Mouse (Mus musculus): Measurements from ENCODE around the gene Bfsp2. TPM values are rescaled to one million over a fixed set of nuclear protein-coding genes. Genes with fewer than 3 reads are reported as not detected.

Bfsp2 gene
- polyA plus RNA-seq (2015; fragmentation: Nextera tagmentation; extraction: Ambion mirVana) = 0.61 and 0.96 TPM in 2 replicates

DNA sequence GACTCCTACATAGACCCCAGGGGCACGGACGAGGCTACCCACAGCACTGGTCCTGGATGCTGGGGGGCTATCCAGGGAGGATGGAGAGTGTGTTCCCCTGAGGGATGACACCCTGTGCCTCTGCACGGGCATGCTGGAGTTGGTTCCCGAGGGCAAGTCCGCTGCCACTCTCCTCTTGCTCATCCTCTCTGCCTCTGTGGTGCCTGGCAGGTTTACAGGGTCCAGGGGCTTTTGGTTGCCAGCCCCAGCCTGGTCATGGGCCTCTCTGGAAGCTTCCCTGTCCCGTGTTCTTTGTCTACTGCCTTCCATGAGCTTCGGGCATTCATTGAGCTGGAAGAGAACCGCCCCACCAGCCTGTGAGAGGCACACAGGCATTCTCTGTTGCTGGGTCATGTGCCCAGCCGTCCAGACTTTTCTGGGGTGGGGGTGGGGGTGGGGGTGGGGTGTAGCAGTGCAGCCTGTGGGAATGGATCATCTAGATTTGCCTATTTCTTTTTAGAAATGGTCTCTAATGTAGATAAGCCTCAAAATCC, at the start of gene Bfsp2:
Bfsp2 (minus strand) TSS at position 377 of the 533 bp plus-strand sequence.
- no peak within 1 kb of the TSS for H3K4me2 ChIP-seq (ENCODE audit: low read length)
- ATAC-seq (replicated peaks; ENCODE audit: low FRiP score, low read depth) (no peak), DNase-seq (ENCODE audit: low spot score) (no peak)
- H3K4me1 ChIP-seq (replicated peaks; ENCODE audit: insufficient read depth, low read length) = 0 out of 2 replicates have a peak, but pooled peaks cover 6% of the 10 kb centered on the region
- no peaks in the 10 kb centered on the region for H3K27me3 ChIP-seq (ENCODE audit: insufficient read depth, low read length)
- H3K9me3 ChIP-seq (replicated peaks; ENCODE audit: low read length) = no peaks in the 10 kb centered on the region
- 78% methylated on average over 9 of the region's 9 CpGs for WGBS
- TF ChIP-seq CTCF (IDR thresholded peaks at IDR 0.05; ENCODE audit: low read depth) = no peak
- H3K9ac ChIP-seq (ENCODE audit: low read depth, low read length) = no peak within 1 kb of the TSS
- no peak within 1 kb of the TSS for H3K4me3 ChIP-seq (replicated peaks; ENCODE audit: low read depth, low read length)
- no peak within 1 kb of the TSS for H3K27ac ChIP-seq
- no peaks in the 10 kb centered on the region for H3K36me3 ChIP-seq (ENCODE audit: insufficient read depth, low read length)

- H3K27ac ChIP-seq = no peak overlapping the region
- no peak overlapping the region for H3K4me3 ChIP-seq (replicated peaks; ENCODE audit: low read depth, low read length)
- 13% methylated on average over 10 of the region's 10 CpGs for WGBS
- no peak overlapping the region for H3K9ac ChIP-seq (ENCODE audit: low read depth, low read length)
- no peaks in the 10 kb centered on the region for H3K27me3 ChIP-seq (ENCODE audit: insufficient read depth, low read length)
- TF ChIP-seq CTCF (IDR thresholded peaks at IDR 0.05; ENCODE audit: low read depth) = no peak
- no peaks in the 10 kb centered on the region for H3K36me3 ChIP-seq (ENCODE audit: insufficient read depth, low read length)
- no peak overlapping the region for H3K4me2 ChIP-seq (ENCODE audit: low read length)
- DNase-seq (ENCODE audit: low spot score) (no peak), ATAC-seq (replicated peaks; ENCODE audit: low FRiP score, low read depth) (0 out of 2 replicates have a peak, but pooled peaks have one; percentile 12)
- H3K4me1 ChIP-seq (replicated peaks; ENCODE audit: insufficient read depth, low read length) = no peaks in the 10 kb centered on the region
- H3K9me3 ChIP-seq (replicated peaks; ENCODE audit: low read length) = no peaks in the 10 kb centered on the region
These were observed 44.9 kb upstream of the Bfsp2 start for GRCm38 (mm10) chr9:103525041-103525537.

DNA sequence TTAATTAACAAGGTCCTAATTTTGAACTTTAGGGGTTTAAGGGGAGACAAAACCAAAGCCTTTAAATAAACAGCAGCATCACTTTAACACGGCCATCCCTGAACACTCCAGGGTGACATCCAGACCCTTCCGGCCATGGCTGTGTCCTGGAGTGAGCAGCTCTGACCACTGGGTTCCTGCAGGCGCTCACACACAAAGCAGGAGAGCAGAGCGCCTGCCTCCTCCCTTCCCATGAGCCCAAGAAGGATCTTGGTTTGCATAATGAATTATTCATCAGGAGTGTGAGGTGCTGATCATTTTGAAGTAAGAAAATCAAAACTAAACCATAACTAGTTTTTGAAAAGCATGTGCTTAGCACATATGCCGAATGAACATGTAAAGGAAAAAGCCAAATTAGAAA, 44.4 kb upstream of the Bfsp2 start:
- DNase-seq (ENCODE audit: low spot score) (no peak), ATAC-seq (replicated peaks; ENCODE audit: low FRiP score, low read depth) (no peak)
- no peak overlapping the region for H3K27ac ChIP-seq
- no peak for TF ChIP-seq CTCF (IDR thresholded peaks at IDR 0.05; ENCODE audit: low read depth)
- no peaks in the 10 kb centered on the region for H3K9me3 ChIP-seq (replicated peaks; ENCODE audit: low read length)
- no peak overlapping the region for H3K4me3 ChIP-seq (replicated peaks; ENCODE audit: low read depth, low read length)
- no peak overlapping the region for H3K4me2 ChIP-seq (ENCODE audit: low read length)
- 42% methylated on average over 5 of the region's 5 CpGs for WGBS
- no peaks in the 10 kb centered on the region for H3K36me3 ChIP-seq (ENCODE audit: insufficient read depth, low read length)
- no peaks in the 10 kb centered on the region for H3K27me3 ChIP-seq (ENCODE audit: insufficient read depth, low read length)
- no peaks in the 10 kb centered on the region for H3K4me1 ChIP-seq (replicated peaks; ENCODE audit: insufficient read depth, low read length)
- H3K9ac ChIP-seq (ENCODE audit: low read depth, low read length) = no peak overlapping the region

- WGBS = 62% methylated on average over 7 of the region's 7 CpGs
- Histone ChIP-seq H3K4me1 (replicated peaks; ENCODE audit: insufficient read depth, low read length) (no peaks in the 10 kb centered on the region), H3K36me3 (ENCODE audit: insufficient read depth, low read length) (no peaks in the 10 kb centered on the region), H3K4me3 (replicated peaks; ENCODE audit: low read depth, low read length) (no peak overlapping the region), H3K9me3 (replicated peaks; ENCODE audit: low read length) (no peaks in the 10 kb centered on the region), H3K4me2 (ENCODE audit: low read length) (no peak overlapping the region), H3K27ac (no peak overlapping the region), H3K9ac (ENCODE audit: low read depth, low read length) (no peak overlapping the region), H3K27me3 (ENCODE audit: insufficient read depth, low read length) (no peaks in the 10 kb centered on the region)
- no peak for ATAC-seq (replicated peaks; ENCODE audit: low FRiP score, low read depth)
- no peak for DNase-seq (ENCODE audit: low spot score)
- TF ChIP-seq CTCF (IDR thresholded peaks at IDR 0.05; ENCODE audit: low read depth) = no peak
These were observed 43.7 kb upstream of the Bfsp2 start for GRCm38 (mm10) chr9:103523742-103524403.

DNA sequence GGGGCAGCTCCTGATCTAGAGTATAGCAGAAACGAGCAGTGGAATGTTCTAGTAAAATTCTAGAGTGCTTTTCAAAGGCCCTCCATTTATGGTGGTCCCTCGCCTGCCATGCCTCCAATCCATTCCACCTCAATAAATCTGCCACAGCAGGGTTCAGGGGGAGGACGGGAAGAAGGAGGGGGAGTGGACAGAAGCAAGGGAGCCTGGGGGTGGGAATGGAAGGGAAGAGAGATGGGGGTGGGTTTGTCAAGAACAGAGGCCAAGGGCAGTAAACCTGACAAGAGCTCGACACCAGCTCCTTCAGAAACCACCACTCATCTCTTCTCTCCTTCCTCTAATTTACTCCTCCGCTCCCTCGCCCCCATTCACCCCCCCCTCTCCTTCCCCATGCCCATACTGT, 42.8 kb upstream of the Bfsp2 start:
- H3K4me1 ChIP-seq (replicated peaks; ENCODE audit: insufficient read depth, low read length) = no peaks in the 10 kb centered on the region
- H3K9me3 ChIP-seq (replicated peaks; ENCODE audit: low read length) = no peaks in the 10 kb centered on the region
- DNase-seq (ENCODE audit: low spot score) = peak; percentile 78
- peak; percentile 59; the same call in 1 of the 2 replicates for ATAC-seq (replicated peaks; ENCODE audit: low FRiP score, low read depth)
- no peak overlapping the region for H3K4me3 ChIP-seq (replicated peaks; ENCODE audit: low read depth, low read length)
- 15% methylated on average over 6 of the region's 6 CpGs for WGBS
- H3K4me2 ChIP-seq (ENCODE audit: low read length) = no peak overlapping the region
- H3K9ac ChIP-seq (ENCODE audit: low read depth, low read length) = no peak overlapping the region
- TF ChIP-seq CTCF (IDR thresholded peaks at IDR 0.05; ENCODE audit: low read depth) = no peak
- H3K27ac ChIP-seq = no peak overlapping the region
- H3K27me3 ChIP-seq (ENCODE audit: insufficient read depth, low read length) = no peaks in the 10 kb centered on the region
- no peaks in the 10 kb centered on the region for H3K36me3 ChIP-seq (ENCODE audit: insufficient read depth, low read length)

DNA sequence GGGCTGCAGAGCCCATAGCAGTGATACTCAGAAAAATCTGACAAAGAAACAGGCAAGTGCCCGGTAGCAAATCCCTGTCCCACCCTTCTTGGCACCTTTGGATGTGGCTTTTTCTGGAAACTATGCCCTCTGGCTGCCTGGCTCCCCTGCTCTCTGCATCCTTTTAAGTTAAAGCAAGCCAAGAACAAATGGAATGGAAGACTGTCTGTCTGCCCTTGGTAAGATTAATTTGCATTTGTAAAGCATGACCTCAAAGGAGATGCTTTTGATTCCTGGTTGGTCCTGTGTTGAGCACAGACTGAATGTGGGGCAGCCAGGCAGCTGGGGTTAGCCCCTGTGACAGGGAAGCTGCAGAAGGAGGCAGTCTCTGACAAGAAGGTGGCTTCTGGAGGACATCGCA, 33.7 kb upstream of the Bfsp2 start:
- DNase-seq (ENCODE audit: low spot score) = no peak
- WGBS = 83% methylated on average over 2 of the region's 2 CpGs

More for the DNA sequence above, 33.7 kb upstream of the Bfsp2 start:
- Histone ChIP-seq H3K9me3 (replicated peaks; ENCODE audit: low read length) (no peaks in the 10 kb centered on the region), H3K36me3 (ENCODE audit: insufficient read depth, low read length) (no peaks in the 10 kb centered on the region), H3K27ac (no peak overlapping the region), H3K4me3 (replicated peaks; ENCODE audit: low read depth, low read length) (no peak overlapping the region), H3K27me3 (ENCODE audit: insufficient read depth, low read length) (no peaks in the 10 kb centered on the region), H3K4me2 (ENCODE audit: low read length) (no peak overlapping the region), H3K9ac (ENCODE audit: low read depth, low read length) (no peak overlapping the region), H3K4me1 (replicated peaks; ENCODE audit: insufficient read depth, low read length) (no peaks in the 10 kb centered on the region)
- ATAC-seq (replicated peaks; ENCODE audit: low FRiP score, low read depth) = no peak
- TF ChIP-seq CTCF (IDR thresholded peaks at IDR 0.05; ENCODE audit: low read depth) = no peak

All from kidney, postnatal 0 days (tissue).